Mouse (Mus musculus) heart, embryonic 14.5 days (tissue): ENCODE measurements around the gene Gm37240. TPM values are rescaled to one million over a fixed set of nuclear protein-coding genes. Genes with fewer than 3 reads are reported as not detected.

Experiments used
- ATAC-seq: fragments of 200-750 bp; cut with Nextera tagmentation; 2 replicates; pipeline ENCODE4 v1.8.0; 2017; ENCODE audit warnings: low read depth, moderate TSS enrichment; ENCODE audit not compliant: insufficient number of reproducible peaks, insufficient read depth, low FRiP score
- H3K27ac ChIP-seq, 2 experiments: fragments of 200-500 bp in 1 of 2; fragments of 300-500 bp in 1 of 2; sonication (generic) in 1 of 2; replicated peaks in 1 of 2; 2 replicates each; pipeline ENCODE4 v1.5.1; 2012 to 2014; ENCODE audit warnings: low read depth in 2 of 2, low read length in 2 of 2, control low read depth in 1 of 2, mild to moderate bottlenecking in 1 of 2, mixed read lengths in 1 of 2; ENCODE audit not compliant: control insufficient read depth in 1 of 2, insufficient read depth in 1 of 2
- H3K27me3 ChIP-seq: fragments of 300-500 bp; sonication (generic); 2 replicates; pipeline ENCODE4 v1.6.1; 2014; ENCODE audit warnings: mild to moderate bottlenecking, low read length, control low read depth; ENCODE audit not compliant: control insufficient read depth, insufficient read depth
- H3K36me3 ChIP-seq: fragments of 300-500 bp; sonication (generic); 2 replicates; pipeline ENCODE4 v1.6.1; 2014; ENCODE audit warnings: mild to moderate bottlenecking, control low read depth, low read length, mixed read lengths; ENCODE audit not compliant: control insufficient read depth, insufficient read depth
- H3K4me1 ChIP-seq, 2 experiments: fragments of 200-500 bp in 1 of 2; fragments of 300-500 bp in 1 of 2; sonication (generic) in 1 of 2; 2 replicates each; pipeline ENCODE4 v1.6.1; 2012 to 2014; ENCODE audit warnings: low read length in 2 of 2, control low read depth in 1 of 2, mixed read lengths in 1 of 2; ENCODE audit not compliant: control insufficient read depth in 2 of 2, insufficient read depth in 2 of 2
- H3K4me2 ChIP-seq: fragments of 300-500 bp; sonication (generic); 2 replicates; pipeline ENCODE4 v1.6.1; 2014; ENCODE audit warnings: mild to moderate bottlenecking, low read length
- H3K4me3 ChIP-seq, 2 experiments: fragments of 200-500 bp in 1 of 2; fragments of 300-500 bp in 1 of 2; sonication (generic) in 1 of 2; 2 replicates each; pipeline ENCODE4 v1.5.1; 2012 to 2014; ENCODE audit warnings: low read length in 2 of 2, mild to moderate bottlenecking in 2 of 2, control low read depth in 1 of 2, low read depth in 1 of 2, moderate library complexity in 1 of 2; ENCODE audit not compliant: control insufficient read depth in 1 of 2, insufficient read depth in 1 of 2
- H3K9ac ChIP-seq: fragments of 300-500 bp; sonication (generic); 2 replicates; pipeline ENCODE4 v1.6.1; 2014; ENCODE audit warnings: mild to moderate bottlenecking, low read length
- H3K9me3 ChIP-seq: fragments of 300-500 bp; sonication (generic); 2 replicates; pipeline ENCODE4 v1.6.1; 2016; ENCODE audit warnings: low read length, control low read depth; ENCODE audit not compliant: control insufficient read depth
- WGBS: fragments of 180-500 bp; shearing (Covaris S2); extraction: QIAGEN DNeasy Blood & Tissue Kit; methylation state at CpG from one replicate; pipeline ENCODE4 v1.1.7; 2014; 5-methylcytosine and 5-hydroxymethylcytosine counted together
- polyA plus RNA-seq: library from polyadenylated mRNA; unstranded; fragments of >200 nt; fragmentation: Nextera tagmentation; extraction: Ambion mirVana; gene quantifications from 2 replicates; pipeline ENCODE4 v1.2.1, GENCODE M21; 2014

Gene Gm37240
- polyA plus RNA-seq, 1 experiment from 2014 or later: 12.3 TPM

DNA sequence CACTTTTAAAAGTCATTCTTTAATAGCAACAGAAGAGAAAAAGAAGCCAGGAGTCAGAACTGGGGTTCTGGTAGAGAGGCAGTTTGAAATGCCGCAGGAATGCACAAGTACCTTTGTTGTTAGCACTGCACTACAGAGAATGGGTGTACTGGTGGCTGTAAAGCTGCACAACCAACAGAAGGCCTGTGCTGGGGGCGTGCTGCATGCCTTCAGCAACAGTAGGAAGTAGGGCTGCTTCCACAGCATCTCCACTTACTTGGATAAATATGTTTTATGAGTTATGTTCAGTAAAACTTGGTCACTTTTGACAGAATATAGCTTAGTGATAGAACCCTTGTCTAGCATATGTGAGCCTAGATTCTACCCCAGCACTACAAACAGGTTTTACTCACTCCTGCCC lies 279.6 kb downstream of the Gm37240 start:
- WGBS: 90% methylated on average over 2 of the region's 2 CpGs
- H3K36me3 ChIP-seq: no peaks in the 10 kb centered on the region
- no peaks in the 10 kb centered on the region for H3K27me3 ChIP-seq
- H3K4me2 ChIP-seq: no peak overlapping the region
- no peak for ATAC-seq
- peaks cover 10 to 12% of the 10 kb centered on the region in 2 experiments for H3K4me1 ChIP-seq
- no peak overlapping the region for H3K9ac ChIP-seq
- H3K27ac ChIP-seq: no peak overlapping the region
- H3K9me3 ChIP-seq: no peaks in the 10 kb centered on the region
- no peak overlapping the region for H3K4me3 ChIP-seq

DNA sequence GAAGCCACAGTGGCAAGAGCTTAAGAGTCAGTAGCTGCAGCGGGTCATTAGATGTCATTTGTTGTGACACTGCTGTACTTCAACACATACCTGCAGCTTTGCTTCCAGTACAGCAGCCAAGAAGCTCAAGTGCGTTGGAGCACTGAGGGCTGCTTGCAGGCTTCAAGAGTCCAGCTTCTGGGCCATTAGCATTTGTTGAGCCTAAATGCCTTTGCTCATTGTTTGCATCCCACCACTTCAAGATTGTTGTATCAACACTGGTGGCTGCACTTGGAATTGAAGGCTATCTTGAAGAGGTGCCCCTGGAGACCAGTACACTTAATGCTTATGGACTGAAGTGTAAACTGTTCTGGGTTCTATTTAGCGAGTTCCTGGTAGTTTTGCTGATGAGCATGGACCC lies 280.4 kb downstream of the Gm37240 start:
- Histone ChIP-seq H3K4me1 (peaks cover 12 to 20% of the 10 kb centered on the region in 2 experiments), H3K9ac (no peak overlapping the region), H3K4me2 (no peak overlapping the region), H3K9me3 (no peaks in the 10 kb centered on the region), H3K4me3 (no peak overlapping the region), H3K27ac (no peak overlapping the region), H3K36me3 (no peaks in the 10 kb centered on the region), H3K27me3 (no peaks in the 10 kb centered on the region)
- ATAC-seq: no peak
- 85% methylated on average over 3 of the region's 3 CpGs for WGBS

DNA sequence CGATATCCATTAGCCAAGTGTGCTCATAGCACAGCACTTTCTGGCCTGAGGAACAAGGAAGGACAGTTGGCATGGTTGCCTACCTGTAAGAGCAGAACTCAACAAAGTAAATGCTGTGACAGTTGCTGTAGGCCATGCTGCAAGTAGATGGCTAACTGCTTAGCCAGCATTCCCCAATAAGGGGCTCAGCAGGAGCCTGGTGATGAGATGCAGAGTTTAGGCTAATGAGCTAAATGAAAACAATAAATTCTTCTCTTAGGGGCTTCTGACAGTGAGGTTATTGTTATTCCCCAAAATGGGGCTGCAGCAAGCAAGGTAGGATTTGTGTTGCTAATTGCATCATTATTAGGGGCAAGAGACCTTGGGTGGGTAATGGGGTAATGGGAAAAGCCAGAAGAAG lies 283.5 kb downstream of the Gm37240 start:
- 86% methylated on average over 1 of the region's 1 CpGs for WGBS
- Histone ChIP-seq H3K4me2 (no peak overlapping the region), H3K4me3 (no peak overlapping the region), H3K9me3 (no peaks in the 10 kb centered on the region), H3K27me3 (no peaks in the 10 kb centered on the region), H3K36me3 (no peaks in the 10 kb centered on the region), H3K9ac (no peak overlapping the region), H3K27ac (no peak overlapping the region), H3K4me1 (peaks cover 21 to 32% of the 10 kb centered on the region in 2 experiments)
- ATAC-seq: no peak

DNA sequence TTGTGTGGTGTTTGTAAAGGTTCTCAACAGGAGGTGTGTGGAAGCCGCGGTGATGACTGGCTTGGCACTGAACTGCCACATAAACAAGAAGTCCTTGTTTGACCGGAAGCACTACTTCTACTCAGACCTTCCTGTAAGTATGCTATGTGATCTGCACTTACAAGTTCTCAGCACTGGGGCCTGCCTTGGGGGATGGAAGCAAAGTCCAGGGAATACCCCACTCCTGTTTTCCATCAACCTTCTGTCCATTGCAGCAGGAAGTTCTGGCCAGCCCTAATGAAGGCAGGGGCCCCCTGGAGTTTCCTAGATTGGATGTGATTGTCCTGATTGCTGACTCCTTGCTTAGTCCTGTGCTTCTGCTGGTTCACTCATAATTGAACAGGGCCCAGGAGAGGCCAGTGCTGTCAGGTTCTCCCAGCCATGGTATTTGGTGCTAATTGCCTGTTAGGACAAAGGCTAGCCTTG lies 285.4 kb downstream of the Gm37240 start:
- no peak overlapping the region for H3K4me3 ChIP-seq
- peaks cover 21 to 32% of the 10 kb centered on the region in 2 experiments for H3K4me1 ChIP-seq
- H3K27ac ChIP-seq: peak overlapping the region; percentile 48 to 59
- no peak overlapping the region for H3K9ac ChIP-seq
- no peaks in the 10 kb centered on the region for H3K9me3 ChIP-seq
- no peak overlapping the region for H3K4me2 ChIP-seq
- no peaks in the 10 kb centered on the region for H3K27me3 ChIP-seq
- H3K36me3 ChIP-seq: no peaks in the 10 kb centered on the region
- ATAC-seq: no peak
- WGBS: 18% methylated on average over 3 of the region's 3 CpGs

DNA sequence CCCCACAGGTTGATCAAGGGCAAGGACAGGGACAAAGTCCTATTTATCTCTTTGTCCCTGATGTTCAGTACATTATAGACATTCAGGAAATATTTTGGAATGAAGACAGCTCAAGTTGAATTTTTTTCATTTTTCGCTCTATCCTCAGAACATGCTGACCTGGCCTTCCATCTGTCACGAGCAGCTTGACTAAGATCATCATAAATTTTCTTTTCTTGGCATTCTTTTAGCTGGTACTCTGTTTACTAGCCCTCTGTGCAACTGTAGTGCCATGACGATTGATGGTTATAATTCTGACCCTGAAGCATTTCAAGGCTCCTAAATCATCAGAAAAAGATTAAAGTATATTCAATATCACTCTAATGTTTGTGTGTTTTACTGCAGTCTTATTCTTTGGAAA lies 287.8 kb downstream of the Gm37240 start:
- WGBS: 83% methylated on average over 3 of the region's 3 CpGs
- Histone ChIP-seq H3K27me3 (no peaks in the 10 kb centered on the region), H3K9me3 (no peaks in the 10 kb centered on the region), H3K4me2 (no peak overlapping the region), H3K27ac (no peak overlapping the region), H3K36me3 (no peaks in the 10 kb centered on the region), H3K4me1 (peaks cover 15 to 24% of the 10 kb centered on the region in 2 experiments), H3K4me3 (no peak overlapping the region), H3K9ac (no peak overlapping the region)
- ATAC-seq: no peak

DNA sequence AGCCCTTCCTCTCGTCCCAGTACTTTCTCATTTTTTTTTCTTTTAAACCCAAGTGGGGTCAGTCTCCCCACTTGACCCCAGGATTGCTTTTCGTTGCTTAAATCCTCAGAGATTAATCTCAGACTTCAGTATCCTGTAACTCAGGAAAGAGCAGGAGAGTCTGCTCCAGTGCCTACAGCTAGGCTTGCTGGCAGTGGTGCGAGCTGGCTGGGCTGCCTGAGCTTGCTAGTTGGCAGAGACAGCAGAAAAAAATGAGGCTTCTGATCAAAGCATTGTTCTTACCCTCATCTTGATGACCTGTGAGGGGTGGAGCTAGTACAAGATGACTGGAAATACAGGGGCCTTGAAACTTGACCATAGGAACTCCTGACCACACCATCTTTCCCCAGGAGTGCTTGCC lies 292.9 kb downstream of the Gm37240 start:
- Histone ChIP-seq H3K9ac (no peak overlapping the region), H3K27me3 (no peaks in the 10 kb centered on the region), H3K9me3 (no peaks in the 10 kb centered on the region), H3K4me1 (peaks cover 12 to 30% of the 10 kb centered on the region in 2 experiments), H3K4me2 (no peak overlapping the region), H3K36me3 (no peaks in the 10 kb centered on the region), H3K4me3 (no peak overlapping the region), H3K27ac (no peak overlapping the region)
- WGBS: 70% methylated on average over 3 of the region's 3 CpGs
- ATAC-seq: no peak

DNA sequence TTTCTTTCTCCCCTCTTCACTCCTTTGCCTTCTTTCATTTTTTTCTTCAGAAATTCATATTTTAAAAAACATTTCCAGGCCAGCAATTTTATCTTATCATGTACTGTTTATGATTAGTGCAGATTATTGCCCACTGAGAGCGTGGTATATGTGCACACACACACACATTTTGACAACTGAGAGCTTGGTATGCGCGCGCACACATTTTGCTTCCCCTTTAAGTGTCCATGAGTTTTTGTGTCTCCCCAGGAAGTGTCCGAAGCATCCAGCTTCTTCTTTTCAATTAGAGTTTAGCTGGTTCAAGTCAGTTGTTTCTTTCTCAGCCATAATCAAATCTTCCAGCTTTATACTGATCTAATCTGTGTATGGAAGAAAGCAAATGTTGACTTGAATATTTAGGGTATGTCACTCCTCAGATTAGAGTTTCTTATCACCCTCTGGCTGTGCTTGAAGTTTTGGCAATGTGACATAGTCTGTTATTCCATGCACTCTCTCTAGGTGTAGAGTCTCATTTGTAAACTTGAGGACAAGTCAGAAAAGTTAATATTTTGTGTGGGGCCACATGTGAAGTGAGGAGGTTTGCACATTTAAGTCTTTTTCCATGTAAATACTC lies 294.6 kb downstream of the Gm37240 start:
- H3K27me3 ChIP-seq: no peaks in the 10 kb centered on the region
- H3K4me2 ChIP-seq: peak overlapping the region; percentile 21; the same call in 1 of the 2 replicates
- no peak overlapping the region for H3K4me3 ChIP-seq
- H3K9ac ChIP-seq: no peak overlapping the region
- no peak for ATAC-seq
- H3K36me3 ChIP-seq: no peaks in the 10 kb centered on the region
- 72% methylated on average over 5 of the region's 5 CpGs for WGBS
- H3K9me3 ChIP-seq: no peaks in the 10 kb centered on the region
- H3K4me1 ChIP-seq: peaks cover 20 to 40% of the 10 kb centered on the region in 2 experiments
- H3K27ac ChIP-seq: peak overlapping the region; percentile 29 to 62; a peak in 2 of 4 replicates

DNA sequence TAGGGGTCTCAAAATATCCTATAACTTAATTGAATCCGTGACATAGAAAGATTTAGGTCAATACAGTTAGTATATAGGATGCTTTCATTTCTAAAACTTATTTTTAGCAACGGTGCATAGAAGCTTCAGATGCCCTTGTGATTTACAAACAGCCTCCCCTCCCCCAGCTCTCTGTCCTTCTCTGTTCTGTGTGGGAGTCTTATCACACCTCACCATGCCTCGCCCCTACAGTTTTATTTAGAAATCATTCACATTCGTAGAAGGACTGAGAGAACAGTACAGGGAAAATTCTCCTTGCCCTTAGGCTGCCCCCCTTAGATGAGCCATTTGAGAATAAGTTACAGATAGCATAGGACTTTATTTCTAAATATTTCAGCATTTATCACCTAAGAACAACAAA lies 295.3 kb downstream of the Gm37240 start:
- ATAC-seq: no peak

More for the DNA sequence above, 295.3 kb downstream of the Gm37240 start:
- H3K36me3 ChIP-seq: no peaks in the 10 kb centered on the region
- peak overlapping the region; percentile 14 to 51; a peak in 1 of 4 replicates for H3K27ac ChIP-seq
- no peak overlapping the region for H3K4me3 ChIP-seq
- H3K9me3 ChIP-seq: no peaks in the 10 kb centered on the region
- H3K9ac ChIP-seq: no peak overlapping the region
- H3K27me3 ChIP-seq: no peaks in the 10 kb centered on the region
- peaks cover 20 to 40% of the 10 kb centered on the region in 2 experiments for H3K4me1 ChIP-seq
- H3K4me2 ChIP-seq: peak overlapping the region; percentile 21
- 28% methylated on average over 4 of the region's 4 CpGs for WGBS
